Mouse (Mus musculus) G1E (cell line): Measurements from ENCODE around the gene Hipk2.

Source experiments
- CTCF ChIP-seq: IDR thresholded peaks from 2 replicates; pipeline ENCODE4 v1.5.1; 2012; ENCODE audit warnings: low read depth, low read length, inconsistent platforms, mixed read lengths
- GATA1 ChIP-seq: IDR thresholded peaks from 2 replicates; pipeline ENCODE4 v1.6.1; 2012; ENCODE audit warnings: borderline replicate concordance, low read length, inconsistent platforms, mixed read lengths
- GATA2 ChIP-seq: IDR thresholded peaks from 2 replicates; pipeline ENCODE4 v1.6.1; 2012; ENCODE audit warnings: low read depth, low read length, inconsistent platforms, borderline replicate concordance
- POLR2AphosphoS5 ChIP-seq: IDR thresholded peaks from 2 replicates; pipeline ENCODE4 v1.6.1; 2012; ENCODE audit warnings: low read depth, low read length, inconsistent platforms; ENCODE audit not compliant: insufficient replicate concordance

DNA sequence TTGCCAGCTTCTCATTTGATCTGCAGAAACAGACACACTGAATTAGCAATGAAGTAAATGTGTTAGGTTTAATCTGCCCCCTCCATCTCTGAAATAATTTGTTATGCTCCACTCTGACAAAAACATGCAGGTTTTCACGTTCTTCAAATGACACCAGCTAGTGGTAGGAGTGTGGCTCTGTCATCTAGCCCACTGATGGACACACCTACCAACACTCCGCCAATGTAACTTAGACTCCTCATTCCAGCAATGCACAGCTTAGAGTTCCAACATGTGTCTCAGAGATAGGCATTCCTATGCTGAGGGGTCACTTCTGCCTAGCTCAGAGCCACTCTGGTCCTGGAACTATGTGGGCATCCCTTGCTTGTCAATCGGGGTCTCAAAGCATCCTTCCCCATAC lies 78.4 kb downstream of the Hipk2 start:
- TF ChIP-seq POLR2AphosphoS5 (no peak), CTCF (no peak), GATA1 (no peak), GATA2 (no peak)
